Mouse (Mus musculus): ENCODE results near the gene Defb29.
A peak's percentile ranks its signal among the peaks of the same experiment; 100 is the strongest.

Defb29 gene

GRCm38 (mm10) chr2:152539944-152540710, at the start of gene Defb29:
Gene Defb29, minus strand, starts transcription at chr2:152540098.
- peak; percentile 18 for DNase-seq (ENCODE audit: low spot score)

GRCm38 (mm10) chr2:152589021-152589420, 49.1 kb upstream of the Defb29 start:
- no peak for DNase-seq (ENCODE audit: low spot score)

- DNase-seq (ENCODE audit: low spot score), result no peak
Measured at GRCm38 (mm10) chr2:152588450-152588849, 48.6 kb upstream of the Defb29 start.

GRCm38 (mm10) chr2:152586926-152587560, 47.1 kb upstream of the Defb29 start:
- peak; percentile 52 for DNase-seq (ENCODE audit: low spot score)

- DNase-seq (ENCODE audit: low spot score), result no peak
Measured at GRCm38 (mm10) chr2:152580612-152581011, 40.7 kb upstream of the Defb29 start.

- DNase-seq (ENCODE audit: low spot score), result no peak
Measured at GRCm38 (mm10) chr2:152580107-152580506, 40.2 kb upstream of the Defb29 start, which contains the start of gene Defb19. Gene Defb19, minus strand, starts transcription at chr2:152580312.

GRCm38 (mm10) chr2:152573484-152573883, 33.6 kb upstream of the Defb29 start:
- DNase-seq (ENCODE audit: low spot score), result no peak

- DNase-seq (ENCODE audit: low spot score), result peak; percentile 18
Measured at GRCm38 (mm10) chr2:152572114-152572794, 32.4 kb upstream of the Defb29 start, which contains the start of gene Defb21. Gene Defb21, plus strand, starts transcription at chr2:152572744.

- no peak for DNase-seq (ENCODE audit: low spot score)
Measured at GRCm38 (mm10) chr2:152570313-152570712, 30.4 kb upstream of the Defb29 start.

GRCm38 (mm10) chr2:152569881-152570280, 30.0 kb upstream of the Defb29 start:
- DNase-seq (ENCODE audit: low spot score), result no peak

- DNase-seq (ENCODE audit: low spot score), result no peak
Measured at GRCm38 (mm10) chr2:152569038-152569437, 29.1 kb upstream of the Defb29 start, which contains the start of gene Gm17416. Gene Gm17416, plus strand, starts transcription at chr2:152569338.

GRCm38 (mm10) chr2:152556655-152557054, 16.8 kb upstream of the Defb29 start:
- DNase-seq (ENCODE audit: low spot score), result no peak

- peak; percentile 86 for DNase-seq (ENCODE audit: low spot score)
Measured at GRCm38 (mm10) chr2:152553774-152554423, 14.0 kb upstream of the Defb29 start.

- DNase-seq (ENCODE audit: low spot score), result no peak
Measured at GRCm38 (mm10) chr2:152548124-152548523, 8.2 kb upstream of the Defb29 start.

GRCm38 (mm10) chr2:152544691-152545090, 4.8 kb upstream of the Defb29 start:
- peak; percentile 70 for DNase-seq (ENCODE audit: low spot score)

- DNase-seq (ENCODE audit: low spot score), result no peak
Measured at GRCm38 (mm10) chr2:152543478-152543877, 3.6 kb upstream of the Defb29 start.

- no peak for DNase-seq (ENCODE audit: low spot score)
Measured at GRCm38 (mm10) chr2:152542897-152543296, 3.0 kb upstream of the Defb29 start.

- DNase-seq (ENCODE audit: low spot score), result no peak
Measured at GRCm38 (mm10) chr2:152541979-152542378, 2.1 kb upstream of the Defb29 start.

GRCm38 (mm10) chr2:152517981-152518380, 21.9 kb downstream of the Defb29 start, which contains the start of gene Defb28:
Gene Defb28, plus strand, starts transcription at chr2:152518255.
- DNase-seq (ENCODE audit: low spot score), result no peak

GRCm38 (mm10) chr2:152516084-152516483, 23.8 kb downstream of the Defb29 start:
- no peak for DNase-seq (ENCODE audit: low spot score)

GRCm38 (mm10) chr2:152511592-152511991, 28.3 kb downstream of the Defb29 start, which contains the start of gene Defb26:
Gene Defb26, minus strand, starts transcription at chr2:152511692.
- no peak for DNase-seq (ENCODE audit: low spot score)

- no peak for DNase-seq (ENCODE audit: low spot score)
Measured at GRCm38 (mm10) chr2:152503950-152504349, 35.9 kb downstream of the Defb29 start.

Measured in retina, embryonic 14.5 days (tissue).